Mouse (Mus musculus) CH12.LX (cell line): Measurements from ENCODE around the gene Rsu1. TPM values are rescaled to one million over a fixed set of nuclear protein-coding genes. Genes with fewer than 3 reads are reported as not detected.

Experiments used
- DNase-seq: peaks from one replicate; pipeline ENCODE4 v3.0.0-alpha.2; 2013; ENCODE audit errors: extremely low read depth
- H3K27ac ChIP-seq: 2 replicates; pipeline ENCODE4 v1.5.1; 2012; ENCODE audit warnings: low read depth, mild to moderate bottlenecking, control low read depth, moderate library complexity; ENCODE audit not compliant: insufficient read depth
- H3K27me3 ChIP-seq: replicated peaks from 2 replicates; pipeline ENCODE3; 2012; ENCODE audit warnings: inconsistent platforms
- H3K36me3 ChIP-seq, 2 experiments: replicated peaks in 1 of 2; 2 replicates each; pipeline versions ENCODE3 to v1.6.1; 2012; ENCODE audit warnings: inconsistent platforms in 1 of 2, low read length in 1 of 2, mild to moderate bottlenecking in 1 of 2, mixed read lengths in 1 of 2, moderate library complexity in 1 of 2; ENCODE audit not compliant: control insufficient read depth in 1 of 2, insufficient read depth in 1 of 2
- H3K4me1 ChIP-seq, 2 experiments: 2 replicates each; pipeline ENCODE4 v1.6.1; 2012; ENCODE audit warnings: inconsistent platforms in 1 of 2, moderate library complexity in 1 of 2; ENCODE audit not compliant: insufficient read depth in 2 of 2, control insufficient read depth in 1 of 2
- H3K4me2 ChIP-seq: 2 replicates; pipeline ENCODE4 v1.6.1; 2012; ENCODE audit warnings: low read depth, mild to moderate bottlenecking, control low read depth; ENCODE audit not compliant: poor library complexity, insufficient read depth, severe bottlenecking
- H3K4me3 ChIP-seq, 3 experiments: fragments of 150-350 bp in 1 of 3; sonication (generic) in 1 of 3; replicated peaks in 1 of 3; 2 replicates each; pipeline versions ENCODE3 to v1.5.1; 2011 to 2012; ENCODE audit warnings: low read depth in 2 of 3, low read length in 2 of 3, mild to moderate bottlenecking in 2 of 3, moderate library complexity in 2 of 3, control low read depth in 1 of 3, improper control_type of control experiment in 1 of 3, inconsistent platforms in 1 of 3, mixed read lengths in 1 of 3; ENCODE audit not compliant: poor library complexity in 1 of 3
- H3K79me2 ChIP-seq: replicated peaks from 2 replicates; pipeline ENCODE4 v1.6.1; 2012; ENCODE audit warnings: mild to moderate bottlenecking, moderate library complexity; ENCODE audit not compliant: control insufficient read depth, poor library complexity, insufficient read depth, severe bottlenecking; ENCODE audit errors: extremely low read depth
- H3K9ac ChIP-seq: 2 replicates; pipeline ENCODE4 v1.6.1; 2012; ENCODE audit warnings: low read depth, mild to moderate bottlenecking, control low read depth, moderate library complexity; ENCODE audit not compliant: insufficient read depth
- H3K9me3 ChIP-seq: replicated peaks from 2 replicates; pipeline ENCODE3; 2012; ENCODE audit warnings: low read length, inconsistent platforms, mixed read lengths
- BHLHE40 ChIP-seq: IDR thresholded peaks from 2 replicates; pipeline ENCODE4 v1.6.1; 2011; ENCODE audit warnings: mild to moderate bottlenecking, low read depth, low read length, improper control_type of control experiment
- CHD1 ChIP-seq: IDR thresholded peaks from 2 replicates; pipeline ENCODE4 v1.6.1; 2012; ENCODE audit warnings: low read depth, low read length, improper control_type of control experiment, inconsistent platforms
- CHD2 ChIP-seq: IDR thresholded peaks from 2 replicates; pipeline ENCODE4 v1.6.1; 2011; ENCODE audit warnings: low read length, improper control_type of control experiment
- CTCF ChIP-seq, 2 experiments: IDR thresholded peaks in 1 of 2; conservative IDR thresholded peaks in 1 of 2; 2 replicates each; pipeline ENCODE4 v1.5.1; 2011 to 2012; ENCODE audit warnings: low read depth in 2 of 2, low read length in 2 of 2, improper control_type of control experiment in 1 of 2, inconsistent platforms in 1 of 2, mild to moderate bottlenecking in 1 of 2, moderate library complexity in 1 of 2
- E2F4 ChIP-seq: IDR thresholded peaks from 2 replicates; pipeline ENCODE4 v1.6.1; 2011; ENCODE audit warnings: low read depth, low read length, improper control_type of control experiment; ENCODE audit not compliant: insufficient replicate concordance
- ELF1 ChIP-seq: IDR thresholded peaks from 2 replicates; pipeline ENCODE4 v1.6.1; 2014; ENCODE audit warnings: low read depth, mild to moderate bottlenecking, inconsistent platforms, low read length, improper control_type of control experiment
- EP300 ChIP-seq: IDR thresholded peaks from 2 replicates; pipeline ENCODE4 v1.6.1; 2011; ENCODE audit warnings: low read length, improper control_type of control experiment
- IRF4 ChIP-seq: IDR thresholded peaks from 2 replicates; pipeline ENCODE4 v1.6.1; 2014; ENCODE audit warnings: low read depth, mild to moderate bottlenecking, inconsistent platforms, low read length, improper control_type of control experiment
- JUN ChIP-seq: IDR thresholded peaks from 2 replicates; pipeline ENCODE4 v1.6.1; 2011; ENCODE audit warnings: low read depth, mild to moderate bottlenecking, low read length, improper control_type of control experiment, moderate library complexity; ENCODE audit not compliant: insufficient read depth
- JUND ChIP-seq: conservative IDR thresholded peaks from 2 replicates; pipeline ENCODE4 v1.6.1; 2011; ENCODE audit warnings: low read depth, low read length, improper control_type of control experiment
- KAT2A ChIP-seq: IDR thresholded peaks from 2 replicates; pipeline ENCODE4 v1.6.1; 2012; ENCODE audit warnings: low read length, improper control_type of control experiment, inconsistent platforms; ENCODE audit not compliant: insufficient replicate concordance
- MAFK ChIP-seq: IDR thresholded peaks from 2 replicates; pipeline ENCODE4 v1.6.1; 2011; ENCODE audit warnings: low read length, improper control_type of control experiment; ENCODE audit not compliant: insufficient replicate concordance
- MAX ChIP-seq: IDR thresholded peaks from 2 replicates; pipeline ENCODE4 v1.6.1; 2011; ENCODE audit warnings: low read length, improper control_type of control experiment
- MAZ ChIP-seq: IDR thresholded peaks from 2 replicates; pipeline ENCODE4 v1.6.1; 2012; ENCODE audit warnings: low read depth, mild to moderate bottlenecking, inconsistent platforms, low read length, improper control_type of control experiment, moderate library complexity
- MEF2A ChIP-seq: IDR thresholded peaks from 2 replicates; pipeline ENCODE4 v1.6.1; 2014; ENCODE audit warnings: low read depth, mild to moderate bottlenecking, inconsistent platforms, low read length, improper control_type of control experiment, borderline replicate concordance
- MXI1 ChIP-seq: IDR thresholded peaks from 2 replicates; pipeline ENCODE4 v1.6.1; 2011; ENCODE audit warnings: mild to moderate bottlenecking, low read depth, low read length, improper control_type of control experiment
- MYC ChIP-seq: IDR thresholded peaks from 2 replicates; pipeline ENCODE4 v1.6.1; 2011; ENCODE audit warnings: low read depth, mild to moderate bottlenecking, improper control_type of control experiment, low read length
- NELFE ChIP-seq: IDR thresholded peaks from 2 replicates; pipeline ENCODE4 v1.6.1; 2011; ENCODE audit warnings: low read depth, low read length, improper control_type of control experiment
- NRF1 ChIP-seq: IDR thresholded peaks from 2 replicates; pipeline ENCODE4 v1.6.1; 2014; ENCODE audit warnings: low read depth, mild to moderate bottlenecking, inconsistent platforms, low read length, improper control_type of control experiment, moderate library complexity
- PAX5 ChIP-seq: IDR thresholded peaks from 2 replicates; pipeline ENCODE4 v1.6.1; 2012; ENCODE audit warnings: low read length, inconsistent platforms, mixed read lengths
- POLR2A ChIP-seq: IDR thresholded peaks from 2 replicates; pipeline ENCODE4 v1.6.1; 2011; ENCODE audit warnings: low read depth, mild to moderate bottlenecking, improper control_type of control experiment, low read length
- RCOR1 ChIP-seq: conservative IDR thresholded peaks from 2 replicates; pipeline ENCODE4 v1.6.1; 2012; ENCODE audit warnings: low read depth, mild to moderate bottlenecking, inconsistent platforms, low read length, improper control_type of control experiment
- SMC3 ChIP-seq: IDR thresholded peaks from 2 replicates; pipeline ENCODE4 v1.6.1; 2011; ENCODE audit warnings: low read depth, low read length, improper control_type of control experiment
- TBP ChIP-seq: conservative IDR thresholded peaks from 2 replicates; pipeline ENCODE4 v1.6.1; 2011; ENCODE audit warnings: low read depth, low read length, improper control_type of control experiment
- UBTF ChIP-seq: IDR thresholded peaks from 2 replicates; pipeline ENCODE4 v1.6.1; 2012; ENCODE audit warnings: low read depth, mild to moderate bottlenecking, inconsistent platforms, low read length, improper control_type of control experiment, moderate library complexity
- USF1 ChIP-seq: IDR thresholded peaks from 2 replicates; pipeline ENCODE4 v1.6.1; 2014; ENCODE audit warnings: low read depth, mild to moderate bottlenecking, inconsistent platforms, low read length, improper control_type of control experiment
- USF2 ChIP-seq: conservative IDR thresholded peaks from 2 replicates; pipeline ENCODE4 v1.6.1; 2011; ENCODE audit warnings: low read depth, low read length, improper control_type of control experiment
- ZC3H11A ChIP-seq: IDR thresholded peaks from 2 replicates; pipeline ENCODE4 v1.6.1; 2012; ENCODE audit warnings: low read depth, mild to moderate bottlenecking, inconsistent platforms, low read length, improper control_type of control experiment
- ZKSCAN1 ChIP-seq: IDR thresholded peaks from 2 replicates; pipeline ENCODE4 v1.6.1; 2012; ENCODE audit warnings: low read depth, inconsistent platforms, low read length, improper control_type of control experiment, borderline replicate concordance
- ZMIZ1 ChIP-seq: IDR thresholded peaks from 2 replicates; pipeline ENCODE4 v1.6.1; 2012; ENCODE audit warnings: low read depth, mild to moderate bottlenecking, inconsistent platforms, low read length, improper control_type of control experiment
- ZNF384 ChIP-seq: IDR thresholded peaks from 2 replicates; pipeline ENCODE4 v1.6.1; 2012; ENCODE audit warnings: low read depth, low read length, improper control_type of control experiment, inconsistent platforms
- dilution Hi-C: fragments of 300-500 bp; cut with MboI; formaldehyde crosslinking; loops from 2 replicates; pipeline ENCODE4 v1.14.3; 2020; ENCODE audit warnings: low sequenced_read_pairs; ENCODE audit not compliant: extremely low pct_unique_long_range_greater_than_20kb, extremely low pct_ligation_motif_present
- in situ Hi-C: fragments of 300-500 bp; cut with MboI; formaldehyde crosslinking; loops from 3 replicates; pipeline ENCODE4 v1.14.3; 2019; ENCODE audit warnings: low sequenced_read_pairs, low pct_ligation_motif_present, low pct_unique_long_range_greater_than_20kb, mixed read lengths
- polyA plus RNA-seq: library from polyadenylated mRNA; unstranded; fragments of >175 nt; gene quantifications from 2 replicates; pipeline ENCODE4 v1.2.1, GENCODE M21; 2012; ENCODE audit warnings: low read depth; ENCODE audit not compliant: insufficient read length
- total RNA-seq, 2 experiments: library from RNA; depleted of rRNA; stranded (reverse); fragments of 300-350 nt in 1 of 2; fragments of >200 nt in 1 of 2; gene quantifications; 2 replicates each; pipeline ENCODE4 v1.2.3; 2012 to 2014

Rsu1 gene
- total and polyA plus RNA-seq, 3 experiments, result 29.5 to 108 (median 86.4) TPM

- in situ Hi-C loops, result no loop called here
- no peak overlapping the region for H3K9ac ChIP-seq
- DNase-seq, result no peak
- no peak overlapping the region for H3K4me2 ChIP-seq
- H3K4me1 ChIP-seq, result peaks cover 8 to 51% of the 10 kb centered on the region in 2 experiments; a peak in 3 of 4 replicates
- peaks cover 9% of the 10 kb centered on the region for H3K9me3 ChIP-seq
- TF ChIP-seq MXI1 (no peak), CHD1 (no peak), SMC3 (no peak), CHD2 (no peak), ZKSCAN1 (no peak), MYC (no peak), ELF1 (no peak), MAX (no peak), E2F4 (no peak)
- no peak overlapping the region for H3K27ac ChIP-seq
- no peak overlapping the region for H3K4me3 ChIP-seq
- H3K27me3 ChIP-seq, result no peaks in the 10 kb centered on the region
- no peaks in the 10 kb centered on the region for H3K79me2 ChIP-seq
- dilution Hi-C loops, result no loop called here
- H3K36me3 ChIP-seq, result peaks cover 0 to 30% of the 10 kb centered on the region in 2 experiments
Observed at GRCm38 (mm10) chr2:13174461-13174860, 96.8 kb downstream of the Rsu1 start.

DNA sequence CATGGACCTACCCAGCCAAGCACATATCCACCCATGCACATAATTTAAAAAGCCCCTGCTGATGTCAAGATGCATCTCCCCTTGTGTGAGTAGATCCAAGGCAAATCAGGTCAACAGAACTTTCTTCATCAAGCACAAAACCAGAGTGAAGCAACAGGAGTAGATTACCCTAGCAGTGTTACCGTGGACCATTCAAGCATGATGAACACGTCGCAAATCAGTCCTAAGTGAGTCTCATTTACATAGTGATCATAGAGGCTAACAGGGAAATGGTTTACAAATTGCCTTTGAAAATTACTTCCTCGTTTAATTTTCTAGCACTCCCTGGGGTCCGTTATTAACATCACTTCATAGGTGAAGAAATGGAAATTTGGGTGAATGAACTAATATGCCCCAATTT, 100.6 kb downstream of the Rsu1 start:
- Histone ChIP-seq H3K4me1 (peaks cover 14 to 59% of the 10 kb centered on the region in 2 experiments), H3K36me3 (peaks cover 3 to 36% of the 10 kb centered on the region in 2 experiments)
- dilution Hi-C loops, result no loop called here
- TF ChIP-seq MAZ (0 out of 2 replicates have a peak, but pooled peaks have one; percentile 16), IRF4 (0 out of 2 replicates have a peak, but pooled peaks have one; percentile 29), TBP (peak; percentile 15; the same call in 1 of the 2 replicates), MAX (no peak; the same call in 1 of the 2 replicates), BHLHE40 (0 out of 2 replicates have a peak, but pooled peaks have one; percentile 11), RCOR1 (no peak), EP300 (no peak; the same call in 1 of the 2 replicates), ELF1 (no peak), JUND (0 out of 2 replicates have a peak, but pooled peaks have one; percentile 24), POLR2A (no peak; the same call in 1 of the 2 replicates), USF2 (no peak), ZC3H11A (no peak), ZKSCAN1 (no peak), CHD1 (no peak), E2F4 (no peak), ZNF384 (no peak), NRF1 (no peak), ZMIZ1 (no peak), CHD2 (no peak), JUN (no peak), NELFE (no peak), MYC (peak; percentile 33; the same call in 1 of the 2 replicates), USF1 (no peak), PAX5 (no peak), SMC3 (no peak), MAFK (no peak), CTCF (conservative IDR thresholded peaks at IDR 0.05 in 1 of 2, IDR thresholded peaks at IDR 0.05 in 1 of 2; ENCODE audit: low read depth in 2 of 2, low read length in 2 of 2) (no peak), UBTF (no peak), MEF2A (no peak), MXI1 (0 out of 2 replicates have a peak, but pooled peaks have one; percentile 22), KAT2A (no peak)

More for the DNA sequence above, 100.6 kb downstream of the Rsu1 start:
- H3K9me3 ChIP-seq, result peaks cover 9% of the 10 kb centered on the region
- H3K4me2 ChIP-seq, result peak overlapping the region; percentile 63
- H3K9ac ChIP-seq, result no peak overlapping the region
- in situ Hi-C loops, result no loop called here
- peak overlapping the region in 1 of 3 experiments; percentile 54 for H3K4me3 ChIP-seq
- H3K79me2 ChIP-seq, result no peaks in the 10 kb centered on the region; the same call in 1 of the 2 replicates
- peak overlapping the region; percentile 89 for H3K27ac ChIP-seq
- peak; percentile 62 for DNase-seq
- H3K27me3 ChIP-seq, result no peaks in the 10 kb centered on the region
